Mouse (Mus musculus): ENCODE results near the gene Vipas39.
"Not testable (repeated sequence)": the region's sequence is repeated elsewhere in the genome, so short reads cannot be mapped to it uniquely, and the experiment has no call there.

Vipas39 gene

GRCm38 (mm10) chr12:87266827-87267603, 959 bp upstream of the Vipas39 start:
- peak; percentile 13 for DNase-seq

GRCm38 (mm10) chr12:87265444-87265843, 612 bp downstream of the Vipas39 start:
- no peak for DNase-seq

- no peak for DNase-seq
Measured at GRCm38 (mm10) chr12:87260562-87260961, 5.5 kb downstream of the Vipas39 start.

- DNase-seq: no peak
Measured at GRCm38 (mm10) chr12:87256629-87257028, 9.4 kb downstream of the Vipas39 start.

GRCm38 (mm10) chr12:87253878-87254277, 12.2 kb downstream of the Vipas39 start:
- no peak for DNase-seq

- no peak for DNase-seq
Measured at GRCm38 (mm10) chr12:87250161-87250560, 15.9 kb downstream of the Vipas39 start.

- DNase-seq: no peak
Measured at GRCm38 (mm10) chr12:87238632-87239031, 27.4 kb downstream of the Vipas39 start, which contains the start of gene Noxred1. TSS of gene Noxred1 (minus strand) at chr12:87238732.

GRCm38 (mm10) chr12:87236882-87237483, 29.1 kb downstream of the Vipas39 start:
- DNase-seq: no peak

GRCm38 (mm10) chr12:87230379-87230895, 35.6 kb downstream of the Vipas39 start:
- DNase-seq: no peak

GRCm38 (mm10) chr12:87229633-87230032, 36.4 kb downstream of the Vipas39 start:
- no peak for DNase-seq

- DNase-seq: no peak
Measured at GRCm38 (mm10) chr12:87226801-87227200, 39.3 kb downstream of the Vipas39 start.

- no peak for DNase-seq
Measured at GRCm38 (mm10) chr12:87224950-87225349, 41.1 kb downstream of the Vipas39 start.

- DNase-seq: no peak
Measured at GRCm38 (mm10) chr12:87219362-87219761, 46.7 kb downstream of the Vipas39 start.

- DNase-seq: no peak
Measured at GRCm38 (mm10) chr12:87217596-87217995, 48.5 kb downstream of the Vipas39 start.

- no peak for DNase-seq
Measured at GRCm38 (mm10) chr12:87216053-87216452, 50.0 kb downstream of the Vipas39 start.

GRCm38 (mm10) chr12:87212844-87213606, 53.0 kb downstream of the Vipas39 start:
- no peak for DNase-seq

GRCm38 (mm10) chr12:87205789-87206188, 60.3 kb downstream of the Vipas39 start:
- not testable (repeated sequence) for DNase-seq

GRCm38 (mm10) chr12:87201694-87202093, 64.4 kb downstream of the Vipas39 start:
- no peak for DNase-seq

GRCm38 (mm10) chr12:87199973-87200586, 66.0 kb downstream of the Vipas39 start, which contains the start of gene Tmed8:
TSS of gene Tmed8 (minus strand) at chr12:87200454.
- DNase-seq: peak; percentile 79

- DNase-seq: peak; percentile 47
Measured at GRCm38 (mm10) chr12:87199206-87199972, 66.7 kb downstream of the Vipas39 start, which contains the start of gene Samd15. TSS of gene Samd15 (plus strand) at chr12:87199723.

GRCm38 (mm10) chr12:87198792-87199191, 67.3 kb downstream of the Vipas39 start:
- no peak for DNase-seq

- DNase-seq: no peak
Measured at GRCm38 (mm10) chr12:87196310-87196709, 69.7 kb downstream of the Vipas39 start.
